Mouse (Mus musculus) lung, postnatal 0 days (tissue): ENCODE data around the gene Ttll9.

Source experiments
- CTCF ChIP-seq: IDR thresholded peaks from 2 replicates; pipeline ENCODE4 v1.5.1; 2016; ENCODE audit warnings: antibody characterized with exemption, mild to moderate bottlenecking
- EP300 ChIP-seq: IDR thresholded peaks from 2 replicates; pipeline ENCODE4 v1.6.1; 2016; ENCODE audit warnings: antibody characterized with exemption, mild to moderate bottlenecking, control low read depth

DNA sequence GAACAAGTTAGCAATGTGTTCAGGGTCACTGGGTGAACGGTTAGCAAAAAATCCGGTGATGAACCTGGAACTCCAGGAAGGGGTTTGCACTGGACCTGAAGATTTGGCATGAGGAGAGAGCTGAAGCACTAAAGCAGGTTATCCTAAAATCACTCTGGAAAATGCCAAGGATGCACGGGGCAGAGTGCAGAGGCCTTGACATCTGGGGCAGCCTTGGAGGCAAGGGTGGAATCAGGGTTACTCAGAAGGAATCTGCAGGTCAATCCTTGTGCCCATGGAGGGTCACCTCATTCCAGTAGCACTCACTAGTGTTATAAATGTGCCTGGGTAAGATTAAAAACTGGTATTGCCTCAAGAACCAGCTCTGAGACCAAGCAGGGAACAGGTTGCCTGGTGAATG lies 43.7 kb downstream of the Ttll9 start:
- TF ChIP-seq CTCF: no peak
- no peak for TF ChIP-seq EP300
